Mouse (Mus musculus): Measurements from ENCODE around the gene Tbc1d8b.

Gene Tbc1d8b

DNA sequence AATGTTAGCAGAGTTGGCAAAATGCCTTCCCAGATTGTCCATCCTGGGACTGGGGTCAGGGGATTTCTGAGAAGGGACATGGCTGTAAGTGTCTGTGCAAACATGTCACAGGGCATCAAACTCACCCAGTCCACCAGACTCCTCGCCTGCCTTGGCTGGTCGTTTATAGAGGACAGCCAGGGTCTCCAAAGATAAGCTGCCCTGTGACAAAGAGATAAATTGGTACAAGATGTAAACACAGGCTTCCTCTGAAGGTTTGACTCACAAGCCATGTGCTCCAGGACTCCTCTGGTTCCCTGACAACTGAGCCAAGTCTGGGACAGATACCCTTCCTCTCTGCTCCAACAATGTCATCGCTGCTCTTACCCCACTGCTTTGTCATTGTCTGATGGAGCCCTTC, 96.2 kb downstream of the Tbc1d8b start:
- DNase-seq: no peak

DNA sequence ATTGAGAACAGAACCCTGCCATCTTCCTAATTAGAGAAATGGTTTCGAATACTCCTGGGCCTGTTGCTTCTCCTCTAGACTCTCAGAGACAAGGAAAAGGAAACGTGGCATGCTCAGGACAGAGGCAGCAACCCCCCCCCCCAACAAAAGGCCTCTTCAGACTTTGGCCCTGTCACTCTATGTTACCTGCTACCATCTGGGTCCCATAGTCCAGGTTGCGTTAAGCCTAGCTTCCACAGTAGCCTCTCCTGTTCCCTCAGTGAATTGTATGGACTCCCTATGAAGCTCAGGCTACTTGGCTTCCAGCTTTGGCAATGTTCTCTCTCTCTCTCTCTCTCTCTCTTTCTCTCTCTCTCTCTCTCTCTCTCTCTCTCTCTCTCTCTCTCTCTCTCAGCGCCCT, 96.8 kb downstream of the Tbc1d8b start:
- DNase-seq: no peak

- DNase-seq: no peak
These were observed 97.7 kb downstream of the Tbc1d8b start, which contains the start of gene Ripply1 for GRCm38 (mm10) chrX:139782278-139783044. Ripply1 (minus strand) TSS chrX:139782353.

GRCm38 (mm10) chrX:139783045-139783422, 98.2 kb downstream of the Tbc1d8b start:
- DNase-seq: no peak

DNA sequence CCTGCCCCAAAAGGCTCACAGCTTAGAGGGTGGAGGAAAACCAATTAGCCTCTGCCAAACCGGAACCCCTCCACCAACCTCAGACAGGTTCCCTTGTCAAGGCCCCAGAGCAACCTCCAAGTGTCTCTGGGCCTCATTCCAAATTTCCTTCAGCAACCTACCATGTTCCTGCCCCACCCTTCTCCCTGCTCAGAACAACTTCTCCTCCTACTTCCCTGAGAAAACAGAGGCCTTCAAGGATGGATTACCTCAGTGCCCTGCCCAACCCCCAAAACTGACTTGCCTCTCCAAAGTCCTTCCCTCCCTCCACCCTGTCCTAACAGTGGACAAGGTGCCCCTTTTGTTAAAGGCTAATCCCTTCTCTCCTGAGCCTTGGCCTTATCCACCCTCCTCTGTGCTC, 101.0 kb downstream of the Tbc1d8b start:
- DNase-seq: peak in 1 of 2 experiments; percentile 35

GRCm38 (mm10) chrX:139794072-139794845, 109.5 kb downstream of the Tbc1d8b start:
- DNase-seq: no peak

DNA sequence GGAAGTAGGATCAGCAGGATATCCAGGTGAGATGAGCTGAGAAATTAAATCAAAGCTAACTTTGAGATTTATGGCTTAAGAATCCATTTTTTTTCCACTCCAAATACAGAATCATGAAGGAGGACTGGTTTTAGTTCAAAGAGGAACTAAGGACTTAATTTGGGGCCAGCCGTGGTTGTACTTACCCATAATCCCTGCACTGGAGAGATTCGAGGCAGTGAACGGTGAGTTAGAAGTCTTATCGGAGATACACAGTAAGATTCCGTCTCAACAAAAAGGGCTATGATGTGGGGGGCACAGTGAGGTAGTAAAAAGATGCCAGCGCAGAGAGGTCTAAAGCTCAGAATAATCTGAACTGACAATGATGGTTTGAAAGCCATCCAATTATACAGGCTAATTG, 111.2 kb downstream of the Tbc1d8b start:
- DNase-seq: no peak

DNA sequence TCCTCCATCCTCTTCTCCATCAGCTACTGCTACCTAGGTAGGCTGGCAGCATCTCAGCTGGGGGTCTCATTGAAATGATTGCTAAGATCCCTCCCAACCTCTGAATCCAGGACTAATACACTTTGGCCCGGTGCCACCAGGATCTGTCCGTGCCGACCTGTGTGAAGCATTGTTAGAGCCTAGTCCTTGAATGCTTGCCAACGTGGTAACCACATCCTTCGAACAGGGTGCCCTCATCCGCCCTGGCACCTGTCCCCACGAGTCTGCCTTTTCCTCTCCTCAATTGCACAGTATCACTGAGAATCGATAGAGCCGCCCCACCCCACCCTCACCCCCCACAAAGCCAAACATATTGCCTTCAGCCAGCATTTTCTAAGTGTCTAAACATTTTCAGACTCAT, 113.1 kb downstream of the Tbc1d8b start:
- no peak for DNase-seq

DNA sequence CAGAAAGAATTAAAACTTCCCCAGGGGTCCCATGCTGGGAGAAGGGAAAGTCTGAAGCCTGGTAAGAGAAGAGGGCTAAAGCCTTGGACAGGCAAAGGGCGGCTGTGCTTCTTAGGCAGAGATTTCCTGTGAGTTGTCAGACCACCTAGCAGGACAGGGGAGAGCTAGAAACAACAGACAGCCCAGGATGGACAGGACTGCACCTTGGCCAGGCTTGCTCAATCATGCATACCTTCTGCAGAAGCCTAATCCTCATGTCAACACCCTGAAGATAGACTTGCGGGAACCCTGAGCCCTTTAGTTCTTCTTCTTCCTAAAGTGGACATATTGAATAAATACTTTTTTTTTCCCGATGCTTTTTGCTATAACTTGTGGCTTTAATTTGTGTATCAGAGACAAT, 115.2 kb downstream of the Tbc1d8b start:
- DNase-seq: no peak

GRCm38 (mm10) chrX:139800406-139800878, 115.6 kb downstream of the Tbc1d8b start, which contains the start of gene Cldn2:
Cldn2 (plus strand) TSS chrX:139800828.
- no peak for DNase-seq

Measured in kidney, postnatal 4 days (tissue).